Mouse (Mus musculus) kidney, adult 2 months (tissue): ENCODE measurements around the gene Tecpr2. TPM values are rescaled to one million over a fixed set of nuclear protein-coding genes. Genes with fewer than 3 reads are reported as not detected.

ENCODE experiments used
- DNase-seq: peaks from one replicate; pipeline ENCODE4 v3.0.0; 2021
- H3K27ac ChIP-seq: fragments of 200-500 bp; 2 replicates; pipeline ENCODE4 v1.5.1; 2012; ENCODE audit warnings: low read depth, low read length, control low read depth, inconsistent platforms; ENCODE audit not compliant: insufficient read depth
- H3K27me3 ChIP-seq: fragments of 200-500 bp; replicated peaks from 2 replicates; pipeline ENCODE4 v1.6.1; 2012; ENCODE audit warnings: mild to moderate bottlenecking, moderate library complexity, low read length, inconsistent platforms; ENCODE audit not compliant: control insufficient read depth, insufficient read depth
- H3K36me3 ChIP-seq: fragments of 200-500 bp; 2 replicates; pipeline ENCODE4 v1.6.1; 2012; ENCODE audit warnings: mild to moderate bottlenecking, moderate library complexity, low read length, inconsistent platforms; ENCODE audit not compliant: control insufficient read depth, insufficient read depth
- H3K4me1 ChIP-seq: fragments of 200-500 bp; 2 replicates; pipeline ENCODE4 v1.6.1; 2011; ENCODE audit warnings: low read length; ENCODE audit not compliant: control insufficient read depth, insufficient read depth
- H3K4me3 ChIP-seq: fragments of 200-500 bp; 2 replicates; pipeline ENCODE4 v1.5.1; 2011; ENCODE audit warnings: mild to moderate bottlenecking, low read depth, low read length, control low read depth; ENCODE audit not compliant: insufficient read depth
- CTCF ChIP-seq: fragments of 200-500 bp; conservative IDR thresholded peaks from 2 replicates; pipeline ENCODE4 v1.5.1; 2011; ENCODE audit warnings: low read depth, mild to moderate bottlenecking, control low read depth, low read length, moderate library complexity, mixed read lengths; ENCODE audit not compliant: insufficient read depth, insufficient read length
- POLR2A ChIP-seq: fragments of 200-500 bp; IDR thresholded peaks from one replicate; pipeline ENCODE4 v1.6.1; 2011; ENCODE audit warnings: low read depth, low read length, control low read depth
- WGBS: fragments of 180-500 bp; shearing (Covaris S2); methylation state at CpG from one replicate; pipeline ENCODE4 v1.1.7; 2018; 5-methylcytosine and 5-hydroxymethylcytosine counted together
- polyA plus RNA-seq: library from polyadenylated mRNA; depleted of rRNA; stranded (reverse); fragments of >200 nt; gene quantifications from 2 replicates; pipeline ENCODE4 v1.2.3, GENCODE M21; 2012

The Tecpr2 gene
- polyA plus RNA-seq, 1 experiment: 4.3 TPM

DNA sequence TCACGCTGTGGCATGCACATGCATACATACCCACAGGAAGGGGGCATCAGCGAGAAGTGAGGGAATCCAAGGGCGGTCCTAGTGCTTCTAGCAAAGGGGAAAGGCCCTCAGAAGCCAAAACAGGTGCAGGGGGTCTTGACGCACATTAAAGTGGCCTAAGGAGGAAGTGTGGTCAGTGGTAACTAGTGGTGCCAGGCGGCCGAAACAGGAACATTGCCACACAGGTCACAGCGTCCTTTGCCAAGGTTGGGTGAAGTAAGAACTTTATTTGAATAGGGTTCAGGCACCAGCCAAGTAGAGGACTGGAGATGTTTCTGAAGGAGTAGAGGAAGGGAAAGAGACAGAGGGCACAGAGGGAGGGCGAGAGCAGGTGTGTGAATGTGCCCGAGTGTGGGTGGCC, 96.1 kb downstream of the Tecpr2 start:
- Histone ChIP-seq H3K4me3 (no peak overlapping the region), H3K27ac (no peak overlapping the region), H3K36me3 (no peaks in the 10 kb centered on the region), H3K4me1 (no peaks in the 10 kb centered on the region), H3K27me3 (no peaks in the 10 kb centered on the region)
- no peak for TF ChIP-seq POLR2A
- TF ChIP-seq CTCF: no peak
- 84% methylated on average over 9 of the region's 9 CpGs for WGBS
- no peak for DNase-seq

DNA sequence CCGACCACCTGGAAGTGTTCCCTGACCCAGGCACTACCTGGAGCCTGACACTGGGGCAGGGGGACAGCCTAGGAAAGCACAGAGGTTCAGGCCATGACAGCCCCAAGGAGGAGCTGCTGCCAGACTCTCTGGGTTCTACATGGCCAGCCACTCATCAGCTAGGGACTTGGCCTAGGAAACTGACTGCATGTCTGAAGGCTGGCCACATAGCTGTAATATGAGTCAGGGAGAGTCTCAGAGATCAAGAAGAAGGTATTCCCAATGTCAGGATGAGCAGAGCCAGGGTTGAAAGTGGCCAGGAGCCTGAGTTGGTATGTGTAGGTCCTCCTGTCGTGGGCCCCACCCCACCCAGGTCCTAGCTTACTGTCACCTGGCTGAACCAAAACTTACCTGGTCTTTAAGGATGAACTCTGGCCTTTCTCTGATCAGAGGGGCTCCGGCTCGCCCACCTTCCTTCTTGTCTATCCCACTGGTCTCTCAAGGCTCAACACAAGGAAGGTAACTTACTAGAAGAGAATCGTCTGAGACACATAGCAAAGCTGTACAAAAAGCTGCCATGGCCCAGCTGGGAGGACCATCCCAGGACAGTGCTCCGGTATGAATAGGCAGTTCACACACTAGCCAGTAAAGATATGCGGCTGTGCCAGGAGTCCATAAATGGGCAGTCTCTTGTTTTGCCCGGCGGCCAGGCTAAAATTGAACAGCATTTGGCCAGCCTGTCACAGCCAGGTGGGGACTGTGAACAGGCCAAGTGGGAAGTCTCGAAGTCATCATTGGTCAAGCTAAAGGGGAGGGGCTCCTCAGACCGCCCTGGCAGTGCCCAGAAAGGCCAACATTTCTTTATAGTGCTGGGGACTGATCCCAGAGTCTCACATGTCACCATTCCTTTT, 97.7 kb downstream of the Tecpr2 start:
- WGBS: 86% methylated on average over 11 of the region's 11 CpGs
- Histone ChIP-seq H3K4me1 (no peaks in the 10 kb centered on the region; the same call in 1 of the 2 replicates), H3K27ac (no peak overlapping the region), H3K27me3 (no peaks in the 10 kb centered on the region), H3K36me3 (no peaks in the 10 kb centered on the region), H3K4me3 (no peak overlapping the region)
- DNase-seq: no peak
- TF ChIP-seq POLR2A: no peak

GRCm38 (mm10) chr12:110989409-110989808, 100.3 kb downstream of the Tecpr2 start:
- 95% methylated on average over 3 of the region's 3 CpGs for WGBS
- Histone ChIP-seq H3K27ac (no peak overlapping the region), H3K4me1 (no peaks in the 10 kb centered on the region; the same call in 1 of the 2 replicates), H3K36me3 (no peaks in the 10 kb centered on the region), H3K27me3 (no peaks in the 10 kb centered on the region), H3K4me3 (no peak overlapping the region)
- no peak for DNase-seq
- no peak for TF ChIP-seq CTCF
- no peak for TF ChIP-seq POLR2A

- 89% methylated on average over 7 of the region's 7 CpGs for WGBS
- Histone ChIP-seq H3K27me3 (no peaks in the 10 kb centered on the region), H3K4me3 (no peak overlapping the region), H3K4me1 (no peaks in the 10 kb centered on the region; the same call in 1 of the 2 replicates), H3K27ac (no peak overlapping the region), H3K36me3 (no peaks in the 10 kb centered on the region)
- DNase-seq: no peak
- TF ChIP-seq CTCF (no peak), POLR2A (no peak)
Measured at GRCm38 (mm10) chr12:110990500-110990899, 101.4 kb downstream of the Tecpr2 start.

GRCm38 (mm10) chr12:110991361-110992127, 102.5 kb downstream of the Tecpr2 start:
- Histone ChIP-seq H3K4me3 (peak overlapping the region; percentile 50), H3K27ac (peak overlapping the region; percentile 15), H3K4me1 (no peaks in the 10 kb centered on the region; the same call in 1 of the 2 replicates), H3K27me3 (no peaks in the 10 kb centered on the region), H3K36me3 (no peaks in the 10 kb centered on the region)
- TF ChIP-seq POLR2A: no peak
- peak; percentile 76 for TF ChIP-seq CTCF
- 11% methylated on average over 23 of the region's 23 CpGs for WGBS
- peak; percentile 86 for DNase-seq

DNA sequence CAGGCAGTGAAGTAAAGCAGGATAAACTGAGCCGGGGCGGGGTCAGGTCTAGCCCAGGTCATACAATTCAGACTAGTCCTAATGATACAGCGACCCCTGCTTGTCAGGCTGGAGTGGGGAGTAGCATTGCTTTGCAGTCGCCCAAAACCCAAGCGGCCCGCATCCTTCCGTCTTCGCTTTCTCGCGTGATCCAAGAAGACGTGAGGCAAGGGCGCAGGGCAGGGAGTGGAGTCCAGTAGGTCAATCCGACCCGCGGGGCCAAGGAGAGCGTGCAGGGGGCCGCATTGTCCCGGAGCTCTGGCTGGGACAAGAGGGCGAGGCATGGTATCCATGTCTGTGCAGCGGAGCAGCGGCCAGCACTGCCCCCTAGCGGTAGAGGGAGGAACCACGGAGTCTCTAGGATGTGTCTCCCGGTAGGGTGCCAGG, 103.1 kb downstream of the Tecpr2 start:
- Histone ChIP-seq H3K36me3 (no peaks in the 10 kb centered on the region), H3K4me3 (peak overlapping the region; percentile 50), H3K4me1 (no peaks in the 10 kb centered on the region; the same call in 1 of the 2 replicates), H3K27ac (peak overlapping the region; percentile 15; the same call in 1 of the 2 replicates), H3K27me3 (no peaks in the 10 kb centered on the region)
- DNase-seq: peak; percentile 93
- under 1% methylated on average over 24 of the region's 24 CpGs for WGBS
- TF ChIP-seq POLR2A: no peak
- peak; percentile 82 for TF ChIP-seq CTCF

DNA sequence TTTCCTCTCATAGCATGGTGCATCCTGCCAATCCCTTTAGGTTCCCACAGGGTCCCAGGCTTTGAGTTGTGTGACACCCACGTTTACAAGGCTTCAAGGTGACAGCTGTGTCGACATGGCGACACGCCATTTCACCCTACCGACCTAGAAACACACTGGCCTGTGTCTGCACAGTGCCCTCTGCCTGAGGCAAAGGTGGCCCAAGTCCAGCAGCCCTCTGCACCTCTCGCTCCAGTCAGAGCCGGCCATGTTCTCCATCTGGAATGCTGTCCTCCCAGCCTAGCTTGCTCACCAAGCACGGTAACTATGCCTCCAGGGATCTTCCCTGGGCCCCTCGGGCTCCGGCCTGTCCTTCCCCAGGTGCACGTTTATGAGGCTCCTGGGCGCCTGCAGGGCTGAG, 103.7 kb downstream of the Tecpr2 start:
- no peaks in the 10 kb centered on the region for H3K27me3 ChIP-seq
- H3K27ac ChIP-seq: no peak overlapping the region
- 44% methylated on average over 12 of the region's 12 CpGs for WGBS
- TF ChIP-seq CTCF (no peak), POLR2A (no peak)
- H3K4me3 ChIP-seq: no peak overlapping the region
- DNase-seq: peak; percentile 73
- no peaks in the 10 kb centered on the region; the same call in 1 of the 2 replicates for H3K4me1 ChIP-seq
- no peaks in the 10 kb centered on the region for H3K36me3 ChIP-seq
